Mouse (Mus musculus): ENCODE measurements around the gene Bnc2. TPM values are rescaled to one million over a fixed set of nuclear protein-coding genes. Genes with fewer than 3 reads are reported as not detected.

The Bnc2 gene
- polyA plus RNA-seq, 1 experiment from 2014 or later = 0.10 TPM

DNA sequence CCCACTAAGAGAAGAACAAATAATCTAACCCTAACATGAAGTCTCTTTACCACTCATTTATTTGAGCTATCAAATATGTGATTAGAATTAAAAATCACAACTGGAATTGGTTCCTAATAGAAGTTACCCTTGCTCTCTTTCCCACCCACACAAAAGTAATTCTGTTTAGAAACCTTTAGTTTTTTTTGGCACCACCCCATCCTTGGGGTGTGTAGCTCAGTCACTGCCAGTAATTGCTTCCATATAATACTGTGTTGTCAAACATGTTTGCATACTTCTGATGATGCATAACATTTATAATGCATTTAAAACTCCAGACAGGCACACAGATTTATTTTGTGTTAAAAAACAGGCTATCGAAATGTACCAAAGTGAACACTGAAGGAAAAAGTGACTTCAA lies 96.8 kb downstream of the Bnc2 start:
- Histone ChIP-seq H3K36me3 (ENCODE audit: inconsistent target) (no peaks in the 10 kb centered on the region), H3K27ac (no peak overlapping the region), H3K4me3 (ENCODE audit: inconsistent target) (no peak overlapping the region), H3K79me2 (ENCODE audit: inconsistent target) (no peaks in the 10 kb centered on the region)
- 90% methylated on average over 1 of the region's 1 CpGs for WGBS (ENCODE audit: missing documents)

DNA sequence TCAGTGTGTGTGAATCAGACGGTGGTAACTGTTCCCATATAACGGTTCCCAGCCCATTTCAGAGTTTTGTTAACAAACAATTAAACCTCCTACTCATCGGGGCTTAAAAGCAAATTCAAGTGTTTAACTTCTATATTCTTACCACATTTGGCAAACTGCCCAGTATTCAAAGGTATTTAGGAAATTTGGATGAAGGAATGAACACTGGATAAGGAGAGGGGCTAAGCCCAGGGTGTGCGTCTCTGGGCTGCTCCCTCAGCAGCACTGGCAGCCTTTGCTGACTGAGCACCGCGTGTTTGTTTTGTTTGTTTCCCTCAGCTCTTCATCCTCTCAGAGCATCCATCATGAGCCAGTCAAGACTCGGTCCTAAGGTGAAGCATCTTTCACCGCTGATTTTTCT lies 109.0 kb downstream of the Bnc2 start:
- Histone ChIP-seq H3K36me3 (ENCODE audit: inconsistent target) (no peaks in the 10 kb centered on the region), H3K27ac (no peak overlapping the region), H3K79me2 (ENCODE audit: inconsistent target) (no peaks in the 10 kb centered on the region), H3K4me3 (ENCODE audit: inconsistent target) (no peak overlapping the region)
- 86% methylated on average over 8 of the region's 8 CpGs for WGBS (ENCODE audit: missing documents)

DNA sequence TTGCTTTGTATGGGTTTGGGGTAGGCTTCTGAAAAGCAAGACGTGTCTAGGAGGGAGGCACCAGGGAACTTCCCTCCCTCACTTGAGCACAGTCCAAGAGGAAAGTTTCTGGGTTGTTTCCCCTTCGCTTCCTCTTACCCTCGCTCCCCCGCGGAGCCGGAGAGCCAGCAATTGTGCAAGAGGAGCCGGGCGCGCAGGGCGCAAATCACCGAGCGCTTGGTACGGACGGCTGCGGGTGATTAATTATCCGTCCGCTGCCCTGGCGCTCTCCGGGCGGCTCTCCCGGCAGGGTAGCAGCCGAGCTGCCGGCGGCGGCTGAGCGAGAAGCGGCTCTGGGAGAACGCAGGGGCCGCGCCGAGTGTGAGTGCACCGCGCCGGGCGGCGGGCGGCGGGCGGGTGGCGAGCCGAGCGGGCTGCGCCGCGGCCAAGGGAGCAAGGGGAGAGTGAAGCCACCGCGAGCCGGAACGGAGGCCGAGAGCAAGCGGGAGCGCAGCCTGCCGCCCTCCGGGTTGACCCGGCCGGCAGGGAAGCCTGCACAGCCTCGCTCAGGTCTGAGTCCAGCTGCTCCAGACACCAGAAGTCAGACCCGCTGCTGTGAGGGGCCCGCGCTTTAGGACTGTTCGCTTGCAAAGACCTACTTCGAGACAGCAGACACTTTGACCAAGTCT lies 129.7 kb downstream of the Bnc2 start:
- Histone ChIP-seq H3K27ac (no peak overlapping the region), H3K4me3 (ENCODE audit: inconsistent target) (no peak overlapping the region), H3K36me3 (ENCODE audit: inconsistent target) (no peaks in the 10 kb centered on the region), H3K79me2 (ENCODE audit: inconsistent target) (no peaks in the 10 kb centered on the region)
- WGBS (ENCODE audit: missing documents) = under 1% methylated on average over 40 of the region's 62 CpGs

DNA sequence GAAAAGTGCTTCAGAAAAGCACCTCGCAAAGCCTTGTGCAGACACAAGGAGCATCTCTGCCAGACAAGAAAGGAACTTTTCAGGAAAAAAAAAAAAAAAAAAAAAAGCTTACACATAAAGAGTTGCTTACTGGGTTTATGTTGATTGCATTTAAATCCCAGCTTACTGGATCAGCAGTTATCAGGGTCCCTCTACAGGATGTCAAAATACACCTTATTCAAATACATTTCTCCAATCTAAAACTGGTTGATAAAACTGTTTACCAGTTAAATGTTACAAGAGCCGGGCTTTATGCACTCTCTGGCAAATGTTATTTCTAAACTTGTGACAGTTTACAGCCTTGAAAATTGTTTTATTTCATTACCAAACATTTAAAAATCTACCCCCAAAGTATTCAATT lies 130.4 kb downstream of the Bnc2 start:
- no peak overlapping the region for H3K27ac ChIP-seq
- WGBS (ENCODE audit: missing documents) = 83% methylated on average over 2 of the region's 2 CpGs
- no peak overlapping the region for H3K4me3 ChIP-seq (ENCODE audit: inconsistent target)
- H3K36me3 ChIP-seq (ENCODE audit: inconsistent target) = no peaks in the 10 kb centered on the region
- H3K79me2 ChIP-seq (ENCODE audit: inconsistent target) = no peaks in the 10 kb centered on the region

DNA sequence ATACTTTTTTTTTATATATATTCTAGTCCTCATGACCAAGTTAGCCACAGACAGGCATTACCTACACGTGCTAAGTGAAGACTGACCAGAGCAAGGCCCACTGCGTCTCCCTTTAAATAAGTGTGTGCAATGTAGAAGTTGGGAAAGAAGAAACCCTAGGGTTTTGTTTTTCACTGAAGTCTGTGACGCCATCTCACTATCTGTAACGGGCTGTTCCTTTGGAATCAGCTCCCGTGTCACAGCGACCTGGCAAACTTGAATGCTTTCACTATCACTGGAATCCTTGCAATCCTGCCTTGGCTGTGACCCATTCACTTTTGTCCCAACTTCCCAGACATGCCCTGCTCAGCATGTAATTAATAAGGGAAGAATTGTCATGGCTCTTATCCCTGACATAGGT lies 134.5 kb downstream of the Bnc2 start:
- no peaks in the 10 kb centered on the region for H3K79me2 ChIP-seq (ENCODE audit: inconsistent target)
- H3K27ac ChIP-seq = no peak overlapping the region
- WGBS (ENCODE audit: missing documents) = 91% methylated on average over 6 of the region's 6 CpGs
- no peak overlapping the region for H3K4me3 ChIP-seq (ENCODE audit: inconsistent target)
- H3K36me3 ChIP-seq (ENCODE audit: inconsistent target) = no peaks in the 10 kb centered on the region

DNA sequence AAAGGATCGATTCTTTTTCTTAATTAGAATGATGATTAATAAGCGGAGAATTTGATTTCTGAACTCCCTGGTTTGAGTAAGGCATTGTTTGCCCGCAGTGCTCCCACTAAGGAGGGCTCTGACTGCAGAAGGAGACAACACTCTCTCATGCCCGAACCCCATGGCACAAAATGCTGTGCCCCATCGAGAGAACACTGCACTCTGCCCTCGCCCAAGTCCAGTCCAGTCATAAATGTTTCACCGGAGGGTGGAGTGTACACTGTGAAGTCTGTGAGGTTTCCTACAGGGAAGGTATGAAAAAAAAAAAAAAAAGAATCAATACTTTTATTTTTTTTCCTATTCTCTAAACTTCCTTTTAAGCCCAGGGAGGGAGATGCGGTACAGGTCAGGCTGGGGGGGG lies 135.7 kb downstream of the Bnc2 start:
- Histone ChIP-seq H3K36me3 (ENCODE audit: inconsistent target) (no peaks in the 10 kb centered on the region), H3K79me2 (ENCODE audit: inconsistent target) (no peaks in the 10 kb centered on the region), H3K4me3 (ENCODE audit: inconsistent target) (no peak overlapping the region), H3K27ac (no peak overlapping the region)
- 92% methylated on average over 5 of the region's 8 CpGs for WGBS (ENCODE audit: missing documents)

DNA sequence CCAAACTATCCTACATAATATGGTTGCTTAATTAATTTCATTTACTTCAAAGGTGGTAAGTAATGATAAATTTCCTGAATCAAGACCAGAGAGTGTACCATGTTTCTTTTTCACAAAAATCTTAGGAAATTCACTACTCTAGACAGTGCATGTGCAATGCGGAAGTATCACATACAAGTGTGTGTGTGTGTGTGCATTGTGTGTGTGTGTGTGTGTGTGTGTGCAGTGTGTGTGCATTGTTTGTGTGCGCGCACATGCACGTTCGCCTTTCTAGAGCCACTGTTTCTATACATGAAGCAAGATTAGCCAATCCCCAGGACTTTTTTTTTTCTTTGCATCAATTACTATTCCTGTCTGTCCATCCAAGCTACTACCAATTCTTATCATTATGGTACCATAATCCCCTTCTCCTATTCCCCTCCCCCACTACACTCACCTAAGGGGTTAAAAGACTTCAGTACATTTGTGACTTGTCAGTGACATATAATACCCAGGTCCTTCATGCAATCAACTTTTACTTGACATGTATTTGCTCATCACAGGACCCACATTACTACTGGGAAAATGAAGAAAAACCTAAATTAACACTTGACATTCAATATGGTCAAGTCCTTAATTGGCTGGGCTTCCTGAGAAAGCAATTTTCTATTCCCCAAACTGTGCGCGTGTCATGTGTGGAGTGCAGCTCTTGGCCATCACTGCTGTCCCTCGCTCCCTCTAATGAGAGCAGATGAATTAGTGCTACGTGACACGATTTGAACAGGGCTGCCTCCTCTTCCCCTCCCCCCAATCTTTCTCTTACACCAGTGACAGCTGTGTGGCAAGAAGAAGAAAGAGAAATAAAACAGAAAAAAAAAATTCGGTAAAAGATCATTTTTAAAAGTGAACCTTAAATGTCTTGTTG lies 145.9 kb downstream of the Bnc2 start:
- Histone ChIP-seq H3K4me3 (ENCODE audit: inconsistent target) (no peak overlapping the region), H3K36me3 (ENCODE audit: inconsistent target) (no peaks in the 10 kb centered on the region), H3K27ac (no peak overlapping the region), H3K79me2 (ENCODE audit: inconsistent target) (no peaks in the 10 kb centered on the region)
- WGBS (ENCODE audit: missing documents) = 92% methylated on average over 11 of the region's 11 CpGs

DNA sequence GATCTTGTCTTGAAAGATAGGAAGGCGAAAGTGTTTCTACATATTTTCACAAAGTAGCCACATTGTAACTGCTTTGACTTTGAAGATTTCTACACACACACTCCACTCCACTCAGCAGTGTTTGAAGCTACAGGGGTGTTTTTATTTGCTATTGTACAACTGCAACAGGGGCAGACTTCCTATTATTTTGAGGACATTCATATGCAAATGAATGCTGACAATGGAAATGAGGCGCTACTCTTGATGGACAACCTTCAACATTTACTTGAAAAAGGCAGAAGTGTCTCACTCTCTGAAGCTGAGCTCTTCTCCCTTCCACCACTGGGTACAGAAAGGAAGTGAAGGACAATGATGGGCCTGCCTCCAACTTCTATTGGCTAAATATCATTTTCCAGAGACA lies 146.7 kb downstream of the Bnc2 start:
- Histone ChIP-seq H3K27ac (no peak overlapping the region), H3K36me3 (ENCODE audit: inconsistent target) (no peaks in the 10 kb centered on the region), H3K79me2 (ENCODE audit: inconsistent target) (no peaks in the 10 kb centered on the region), H3K4me3 (ENCODE audit: inconsistent target) (no peak overlapping the region)
- WGBS (ENCODE audit: missing documents) = 79% methylated on average over 2 of the region's 2 CpGs

DNA sequence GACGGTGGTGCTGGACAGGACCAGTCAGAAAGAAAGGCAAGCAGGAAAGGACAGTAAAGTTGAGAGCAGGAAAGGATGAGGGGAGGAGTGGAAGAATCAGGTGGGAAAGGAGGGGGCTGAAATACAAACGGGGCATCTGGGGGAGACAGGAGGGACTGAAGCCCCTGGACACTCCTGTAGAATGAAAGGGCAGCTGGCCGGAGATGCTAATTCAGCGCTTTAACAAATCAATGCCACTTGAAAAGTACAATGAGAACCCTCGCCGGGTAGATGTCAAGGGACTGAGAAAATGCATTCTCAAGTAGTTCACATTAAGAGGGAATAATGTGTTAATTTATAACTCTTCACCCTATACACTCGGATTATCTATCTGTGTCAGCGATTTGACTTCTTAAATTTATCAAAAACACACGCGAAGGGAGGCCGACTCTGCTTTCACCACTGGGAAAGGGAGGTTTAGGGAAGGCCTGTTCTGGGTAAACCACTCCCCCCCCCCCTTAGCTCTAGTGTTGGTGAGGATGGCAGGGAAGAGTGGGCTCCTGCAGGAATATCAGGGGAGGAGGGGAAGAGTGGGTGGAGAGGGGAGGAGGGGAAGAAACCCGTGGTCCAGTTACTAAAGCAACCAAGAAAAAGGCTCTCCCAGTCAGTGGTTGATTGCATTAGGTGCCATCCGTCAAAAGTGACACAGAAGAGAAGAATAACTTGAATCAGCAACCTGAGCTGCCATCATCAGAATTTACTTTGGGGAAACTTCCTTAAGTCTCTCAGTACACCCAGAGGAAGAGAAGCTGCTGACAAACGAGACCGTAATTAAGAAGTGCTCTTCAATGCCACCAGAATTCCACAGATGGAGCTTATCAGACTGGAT lies 147.8 kb downstream of the Bnc2 start:
- Histone ChIP-seq H3K36me3 (ENCODE audit: inconsistent target) (no peaks in the 10 kb centered on the region), H3K4me3 (ENCODE audit: inconsistent target) (no peak overlapping the region), H3K27ac (no peak overlapping the region), H3K79me2 (ENCODE audit: inconsistent target) (no peaks in the 10 kb centered on the region)
- 69% methylated on average over 11 of the region's 15 CpGs for WGBS (ENCODE audit: missing documents)

DNA sequence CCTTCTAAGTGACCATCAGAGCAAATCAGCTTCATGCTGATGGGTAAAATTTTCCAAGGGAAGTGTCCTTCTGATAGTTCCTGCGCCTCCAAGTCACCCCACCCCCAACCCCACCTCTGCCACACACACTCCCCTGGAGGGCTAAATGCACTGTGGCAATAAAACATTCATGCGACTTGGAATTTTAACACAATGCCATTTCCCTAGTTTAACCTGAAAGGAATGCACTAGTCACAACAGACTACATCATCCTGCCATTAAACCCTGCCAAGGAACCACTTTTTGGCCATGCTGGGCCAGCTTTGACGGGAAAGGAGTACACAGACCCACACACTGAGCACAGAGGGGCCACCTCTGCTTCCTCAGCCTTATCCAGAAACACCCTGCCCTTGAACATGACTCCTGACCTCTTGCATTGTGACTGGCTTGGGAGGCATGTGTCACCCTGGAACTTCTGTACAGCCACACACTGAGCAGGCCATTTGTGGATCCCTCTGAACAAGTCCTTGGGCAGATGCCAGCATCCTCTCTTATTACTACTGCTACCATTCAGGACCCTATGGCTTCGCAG lies 151.3 kb downstream of the Bnc2 start:
- Histone ChIP-seq H3K27ac (no peak overlapping the region), H3K36me3 (ENCODE audit: inconsistent target) (no peaks in the 10 kb centered on the region), H3K79me2 (ENCODE audit: inconsistent target) (no peaks in the 10 kb centered on the region), H3K4me3 (ENCODE audit: inconsistent target) (no peak overlapping the region)
- WGBS (ENCODE audit: missing documents) = 88% methylated on average over 4 of the region's 4 CpGs

DNA sequence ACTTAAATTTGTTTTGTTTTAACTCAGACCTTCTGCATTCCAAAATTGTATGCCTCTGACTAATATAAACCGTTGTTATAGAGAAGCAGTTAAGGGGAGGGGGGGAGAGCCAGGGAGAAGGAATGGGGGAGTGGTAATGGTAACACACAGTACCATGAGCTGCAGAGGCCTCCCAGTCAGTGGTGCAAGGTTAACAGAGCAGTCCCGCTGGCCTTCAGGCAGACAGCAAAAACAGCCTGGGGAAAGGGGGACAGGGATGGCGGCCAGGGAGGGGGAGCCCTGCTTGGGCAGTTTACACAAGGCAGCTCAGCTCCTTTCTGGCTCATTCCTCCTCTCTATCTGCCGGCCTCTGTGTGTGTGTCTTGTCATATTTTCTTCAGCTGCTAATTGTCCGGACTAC lies 151.9 kb downstream of the Bnc2 start:
- no peaks in the 10 kb centered on the region for H3K79me2 ChIP-seq (ENCODE audit: inconsistent target)
- H3K27ac ChIP-seq = no peak overlapping the region
- no peak overlapping the region for H3K4me3 ChIP-seq (ENCODE audit: inconsistent target)
- 76% methylated on average over 5 of the region's 5 CpGs for WGBS (ENCODE audit: missing documents)
- H3K36me3 ChIP-seq (ENCODE audit: inconsistent target) = no peaks in the 10 kb centered on the region

DNA sequence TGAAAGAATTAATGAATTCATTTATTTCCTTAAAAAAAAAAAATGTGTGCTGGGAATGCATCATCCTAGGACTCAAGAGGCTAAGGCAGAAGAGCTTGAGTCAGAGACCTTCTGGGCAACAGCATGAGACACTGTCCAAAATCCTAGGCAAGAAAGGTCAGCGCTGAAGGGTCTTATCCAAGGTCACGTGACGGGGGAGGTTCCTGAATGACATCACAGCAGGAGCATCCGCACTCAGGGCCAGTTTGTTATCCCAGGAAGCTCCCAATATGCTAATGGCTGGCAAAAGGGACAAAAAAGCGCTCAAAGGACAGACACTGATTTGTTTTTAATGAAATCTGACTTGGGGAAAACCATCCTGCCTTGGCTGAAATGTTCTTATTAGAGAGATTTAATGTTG lies 153.5 kb downstream of the Bnc2 start:
- 79% methylated on average over 5 of the region's 5 CpGs for WGBS (ENCODE audit: missing documents)

DNA sequence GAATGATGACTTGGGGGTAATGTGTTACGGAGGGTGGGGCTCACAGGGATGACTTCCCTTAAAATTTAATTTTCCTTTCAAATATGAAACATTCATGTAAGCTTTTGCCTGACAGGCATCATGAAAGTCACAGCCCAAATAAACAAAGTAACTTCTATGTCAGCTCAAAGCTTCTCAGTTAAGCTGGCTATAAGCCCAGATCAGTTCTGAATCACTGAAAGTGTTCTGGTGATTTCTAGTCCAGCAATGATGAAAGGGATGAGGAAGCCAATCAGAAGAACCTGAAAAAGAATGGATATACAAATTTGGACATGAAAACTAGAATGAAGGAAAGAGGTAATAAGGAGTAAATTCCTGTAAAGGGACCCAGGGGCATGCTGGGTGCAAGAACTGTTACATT lies 164.6 kb downstream of the Bnc2 start:
- Histone ChIP-seq H3K4me3 (ENCODE audit: inconsistent target) (no peak overlapping the region), H3K36me3 (ENCODE audit: inconsistent target) (no peaks in the 10 kb centered on the region), H3K27ac (no peak overlapping the region), H3K79me2 (ENCODE audit: inconsistent target) (no peaks in the 10 kb centered on the region)
- WGBS (ENCODE audit: missing documents) = 92% methylated on average over 1 of the region's 1 CpGs

More for the DNA sequence above, 153.5 kb downstream of the Bnc2 start:
- H3K79me2 ChIP-seq (ENCODE audit: inconsistent target) = no peaks in the 10 kb centered on the region
- no peak overlapping the region for H3K4me3 ChIP-seq (ENCODE audit: inconsistent target)
- no peak overlapping the region for H3K27ac ChIP-seq
- H3K36me3 ChIP-seq (ENCODE audit: inconsistent target) = no peaks in the 10 kb centered on the region

DNA sequence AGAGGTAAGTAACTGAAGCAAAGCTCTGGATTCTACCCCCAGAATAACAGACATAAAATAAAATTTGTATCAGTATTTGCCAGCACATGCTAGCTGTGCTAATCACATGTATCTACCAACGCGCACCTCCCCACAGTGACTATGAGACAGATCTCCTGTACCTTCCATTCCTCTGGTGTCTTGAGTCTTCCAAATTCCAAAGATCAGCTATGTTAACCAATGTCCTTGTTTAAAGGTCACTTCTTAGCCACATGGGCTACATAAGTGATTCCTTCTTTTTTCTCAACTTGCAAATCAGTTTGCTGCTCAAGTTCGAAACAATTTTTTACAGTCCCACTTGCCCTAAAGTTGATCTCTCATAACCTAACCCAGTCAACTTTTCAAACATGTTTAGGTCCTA lies 167.5 kb downstream of the Bnc2 start:
- no peaks in the 10 kb centered on the region for H3K79me2 ChIP-seq (ENCODE audit: inconsistent target)
- H3K27ac ChIP-seq = no peak overlapping the region
- 88% methylated on average over 3 of the region's 3 CpGs for WGBS (ENCODE audit: missing documents)
- H3K36me3 ChIP-seq (ENCODE audit: inconsistent target) = no peaks in the 10 kb centered on the region
- no peak overlapping the region for H3K4me3 ChIP-seq (ENCODE audit: inconsistent target)

Measured in macrophage (primary cell).